ENCODE assay signal across 24 mouse cellular contexts in the genomic region with DNA sequence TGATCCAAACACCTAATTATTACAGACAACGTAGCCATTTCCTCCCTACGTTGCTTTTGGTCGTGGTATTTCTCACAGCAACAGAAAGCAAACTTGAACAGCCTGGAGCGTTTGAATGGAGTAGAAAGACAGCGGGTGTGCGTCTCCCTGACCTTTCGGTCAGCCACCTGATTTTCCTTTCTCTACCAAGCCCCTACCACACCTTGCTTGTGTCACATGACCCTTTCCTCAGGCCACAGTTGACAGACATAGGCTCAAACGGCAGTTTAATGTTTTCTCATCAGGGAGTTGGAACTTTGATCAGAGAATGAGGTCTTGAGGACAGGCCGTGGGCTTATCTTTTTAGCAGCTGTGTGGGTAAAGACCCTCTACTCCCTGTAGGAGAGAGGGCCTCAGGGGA. TPM values are rescaled to one million over a fixed set of nuclear protein-coding genes. Genes with fewer than 3 reads are reported as not detected.
DNase-seq lines count a peak whose midpoint lies in the region; ATAC-seq and TF ChIP-seq lines count a peak whose summit lies in the region.
"Had no signal": no experiment of that assay in that cellular context is flagged by ENCODE, and none has a peak within 500 bp of the region (broad histone marks: within the 10 kb centered on the region; RNA-seq: fewer than 3 reads in every experiment).

No protein-coding gene starts in this region.

- TF ChIP-seq CTCF in hindbrain, postnatal 0 days (IDR thresholded peaks at IDR 0.05; ENCODE audit: low read depth), result no peak
- no peak for TF ChIP-seq CTCF in ES-Bruce4 (IDR thresholded peaks at IDR 0.05; ENCODE audit: low read depth, low read length)

- ATAC-seq in hindbrain, postnatal 0 days, result no peak
- peak; percentile 63 for ATAC-seq in intestine, embryonic 16.5 days
- ATAC-seq: forebrain, embryonic 14.5 days had no signal

- no peak for TF ChIP-seq POLR2A in ES-Bruce4 (IDR thresholded peaks at IDR 0.05; ENCODE audit: insufficient read depth, low read length)

- H3K4me3 ChIP-seq in hindbrain, embryonic 10.5 days, result no peak overlapping the region
- H3K4me3 ChIP-seq in hindbrain, postnatal 0 days (ENCODE audit: low read length), result no peak overlapping the region
- H3K4me3 ChIP-seq in ES-Bruce4 (ENCODE audit: low read depth, low read length), result no peak overlapping the region
- no peak overlapping the region for H3K4me3 ChIP-seq in intestine, embryonic 16.5 days (ENCODE audit: low read length)
- H3K4me3 ChIP-seq: embryonic facial prominence, embryonic 15.5 days; erythroblast, embryonic 14.5 days; forebrain, embryonic 10.5 days; gastrocnemius, adult 2 months; hindbrain, embryonic 13.5 days had no signal

- no peaks in the 10 kb centered on the region for H3K36me3 ChIP-seq in hindbrain, embryonic 10.5 days
- H3K36me3 ChIP-seq in hindbrain, postnatal 0 days (ENCODE audit: insufficient read depth, low read length), result no peaks in the 10 kb centered on the region
- no peaks in the 10 kb centered on the region for H3K36me3 ChIP-seq in ES-Bruce4 (ENCODE audit: control insufficient read depth, insufficient read depth, low read length, poor library complexity, severe bottlenecking)
- no peaks in the 10 kb centered on the region for H3K36me3 ChIP-seq in intestine, embryonic 16.5 days (ENCODE audit: control insufficient read depth, insufficient read depth, low read length)
- H3K36me3 ChIP-seq: embryonic facial prominence, embryonic 15.5 days; forebrain, embryonic 10.5 days; hindbrain, embryonic 13.5 days had no signal

- 0 out of 2 replicates have a peak, but pooled peaks cover 3% of the 10 kb centered on the region for H3K9me3 ChIP-seq in hindbrain, embryonic 10.5 days
- H3K9me3 ChIP-seq in hindbrain, postnatal 0 days (ENCODE audit: low read length), result no peaks in the 10 kb centered on the region
- H3K9me3 ChIP-seq in ES-Bruce4 (replicated peaks; ENCODE audit: control insufficient read depth, insufficient read depth, low read length, poor library complexity, severe bottlenecking), result no peaks in the 10 kb centered on the region
- 0 out of 2 replicates have a peak, but pooled peaks cover 4% of the 10 kb centered on the region for H3K9me3 ChIP-seq in intestine, embryonic 16.5 days (ENCODE audit: control insufficient read depth, low read length)
- H3K9me3 ChIP-seq: embryonic facial prominence, embryonic 15.5 days; hindbrain, embryonic 13.5 days had no signal

- 0 out of 2 replicates have a peak, but pooled peaks have one; percentile 21 for TF ChIP-seq EP300 in ES-Bruce4 (IDR thresholded peaks at IDR 0.05; ENCODE audit: insufficient read depth, low read depth, low read length)

- no peak overlapping the region for H3K4me2 ChIP-seq in hindbrain, postnatal 0 days (ENCODE audit: low read depth, low read length)
- no peak overlapping the region for H3K4me2 ChIP-seq in intestine, embryonic 16.5 days (ENCODE audit: low read depth, low read length)
- H3K4me2 ChIP-seq: embryonic facial prominence, embryonic 15.5 days; hindbrain, embryonic 13.5 days had no signal

- H3K9ac ChIP-seq in hindbrain, postnatal 0 days (replicated peaks; ENCODE audit: low read length), result no peak overlapping the region
- no peak overlapping the region for H3K9ac ChIP-seq in ES-Bruce4 (ENCODE audit: low read depth, poor library complexity, severe bottlenecking)
- H3K9ac ChIP-seq in intestine, embryonic 16.5 days (ENCODE audit: low read depth, low read length), result no peak overlapping the region
- H3K9ac ChIP-seq: embryonic facial prominence, embryonic 15.5 days; hindbrain, embryonic 13.5 days had no signal

- 66% methylated on average over 9 of the region's 9 CpGs for WGBS in hindbrain, embryonic 10.5 days
- WGBS in hindbrain, postnatal 0 days, result 70% methylated on average over 9 of the region's 9 CpGs
- WGBS in intestine, embryonic 16.5 days, result 49% methylated on average over 9 of the region's 9 CpGs

- peaks cover 29% of the 10 kb centered on the region for H3K4me1 ChIP-seq in hindbrain, embryonic 10.5 days (replicated peaks)
- H3K4me1 ChIP-seq in hindbrain, postnatal 0 days (ENCODE audit: insufficient read depth, low read length), result 0 out of 2 replicates have a peak, but pooled peaks cover 4% of the 10 kb centered on the region
- no peaks in the 10 kb centered on the region for H3K4me1 ChIP-seq in ES-Bruce4 (ENCODE audit: control insufficient read depth, insufficient read depth, low read length)
- 0 out of 2 replicates have a peak, but pooled peaks cover 10% of the 10 kb centered on the region for H3K4me1 ChIP-seq in intestine, embryonic 16.5 days (ENCODE audit: control insufficient read depth, insufficient read depth, low read length)
- H3K4me1 ChIP-seq: embryonic facial prominence, embryonic 15.5 days had no signal

- no peaks in the 10 kb centered on the region for H3K27me3 ChIP-seq in hindbrain, embryonic 10.5 days (ENCODE audit: insufficient read depth, poor library complexity, severe bottlenecking)
- no peaks in the 10 kb centered on the region for H3K27me3 ChIP-seq in hindbrain, postnatal 0 days (ENCODE audit: insufficient read depth, low read length)
- H3K27me3 ChIP-seq in ES-Bruce4 (ENCODE audit: control insufficient read depth, insufficient read depth, low read length, poor library complexity, severe bottlenecking), result no peaks in the 10 kb centered on the region
- no peaks in the 10 kb centered on the region for H3K27me3 ChIP-seq in intestine, embryonic 16.5 days (replicated peaks; ENCODE audit: control insufficient read depth, insufficient read depth, low read length)
- H3K27me3 ChIP-seq: embryonic facial prominence, embryonic 15.5 days; hindbrain, embryonic 13.5 days had no signal

- 0 out of 2 replicates have a peak overlapping the region, but pooled peaks have one; percentile 54 for H3K27ac ChIP-seq in hindbrain, embryonic 10.5 days
- no peak overlapping the region for H3K27ac ChIP-seq in hindbrain, postnatal 0 days
- H3K27ac ChIP-seq in ES-Bruce4 (ENCODE audit: insufficient read depth, low read length), result no peak overlapping the region
- H3K27ac ChIP-seq in intestine, embryonic 16.5 days (ENCODE audit: low read length), result peak overlapping the region; percentile 43; the same call in 1 of the 2 replicates
- H3K27ac ChIP-seq: embryonic facial prominence, embryonic 15.5 days; forebrain, embryonic 10.5 days; gastrocnemius, adult 2 months; hindbrain, embryonic 13.5 days had no signal

- no peak for DNase-seq in hindbrain, embryonic 10.5 days (ENCODE audit: low spot score)
- no peak for DNase-seq in hindbrain, postnatal 0 days (ENCODE audit: low spot score)
- DNase-seq in adrenal gland, postnatal 36 days, result no peak
- no peak for DNase-seq in right cerebral cortex, adult 2 months (ENCODE audit: low spot score in 2 of 2)
- DNase-seq in left cerebral cortex, adult 18-20 months (ENCODE audit: low spot score in 2 of 2), result no peak
- DNase-seq: adrenal gland, postnatal 14 days; cerebellum, adult 2 months; cerebellum, postnatal 10 days; embryo, embryonic 11 days; gastrocnemius, adult 2 months; gastrocnemius, postnatal 25 days; heart, postnatal 4 days had no signal

RNA-seq across cellular contexts. Expression of a gene that starts 57.0 kb away (rescaled TPM):
- 1.4 and 13.1 TPM in 2 replicates for polyA plus RNA-seq in hindbrain, embryonic 10.5 days (2016; fragmentation: Nextera tagmentation; extraction: Ambion mirVana)
- total RNA-seq in hindbrain, postnatal 0 days (2014; rRNA removed), result 4.7 and 8.2 TPM in 2 replicates
- 19.1 and 19.3 TPM in 2 replicates for polyA plus RNA-seq in hindbrain, postnatal 0 days (2015; fragmentation: Nextera tagmentation; extraction: Ambion mirVana)
- not detected in 2 replicates for polyA plus RNA-seq in ES-Bruce4 (2011; ENCODE audit: insufficient read depth, insufficient read length, low read depth, missing spikeins)
- 0.10 and 0.21 TPM in 2 replicates for polyA plus RNA-seq in intestine, embryonic 16.5 days (2015; fragmentation: Nextera tagmentation; extraction: Ambion mirVana)
- under 1 TPM in 1 of 2 experiments, not detected in 1; 0.16 TPM for total RNA-seq in adrenal gland, postnatal 36 days (2021)
- under 1 TPM in 1 of 2 experiments, not detected in 1; 0.21 TPM for total RNA-seq in left cerebral cortex, adult 18-20 months (2021)
- total RNA-seq: adrenal gland, postnatal 14 days; ES-E14; gastrocnemius, adult 2 months; gastrocnemius, postnatal 25 days; granulocyte monocyte progenitor cell, adult 5-6 weeks; heart, postnatal 10 days had no signal
- polyA plus RNA-seq: C2C12; embryonic facial prominence, embryonic 11.5 days; erythroblast, embryonic 14.5 days had no signal

Comparison
In these comparisons a context has a peak if more than half of its experiments do, and no peak if none do; other contexts are left out.
1. H3K27ac ChIP-seq: peak in hindbrain, embryonic 10.5 days (single experiment) and intestine, embryonic 16.5 days (single experiment); none in hindbrain, postnatal 0 days (single experiment) and ES-Bruce4 (single experiment).